Mouse (Mus musculus) bone marrow macrophage, adult 2 months (primary cell): ENCODE results near the gene Wbp1. TPM values are rescaled to one million over a fixed set of nuclear protein-coding genes. Genes with fewer than 3 reads are reported as not detected.
A peak's percentile ranks its signal among the peaks of the same experiment; 100 is the strongest.

Experiments used
- H3K27ac ChIP-seq: 2 replicates; pipeline ENCODE4 v1.5.1; 2012; ENCODE audit warnings: low read depth, low read length; ENCODE audit not compliant: insufficient read depth
- H3K4me1 ChIP-seq: 2 replicates; pipeline ENCODE4 v1.6.1; 2012; ENCODE audit warnings: low read length; ENCODE audit not compliant: control insufficient read depth, insufficient read depth
- H3K4me3 ChIP-seq: 2 replicates; pipeline ENCODE4 v1.5.1; 2012; ENCODE audit warnings: mild to moderate bottlenecking, low read length, moderate library complexity; ENCODE audit not compliant: insufficient read depth
- CTCF ChIP-seq: IDR thresholded peaks from 2 replicates; pipeline ENCODE4 v1.5.1; 2012; ENCODE audit warnings: low read depth, mild to moderate bottlenecking, low read length, moderate library complexity
- POLR2A ChIP-seq: IDR thresholded peaks from 2 replicates; pipeline ENCODE4 v1.6.1; 2012; ENCODE audit warnings: mild to moderate bottlenecking, low read depth, low read length, borderline replicate concordance
- polyA plus RNA-seq: library from polyadenylated mRNA; stranded (reverse); fragments of >200 nt; gene quantifications from 2 replicates; pipeline ENCODE4 v1.2.4, GENCODE M21; 2012; ENCODE audit not compliant: missing spikeins, insufficient read depth, insufficient read length

Wbp1 gene
- polyA plus RNA-seq, 1 experiment, result 27.1 TPM

- Histone ChIP-seq H3K4me3 (peak within 1 kb of the TSS; percentile 74), H3K4me1 (no peaks in the 10 kb centered on the region), H3K27ac (no peak within 1 kb of the TSS)
- no peak for TF ChIP-seq CTCF
These were observed 34.9 kb upstream of the Wbp1 start, which contains the start of the genes Wdr54 and 1700003E16Rik for GRCm38 (mm10) chr6:83156259-83156684. Wdr54 (minus strand) TSS chr6:83156397. 1700003E16Rik (plus strand) TSS chr6:83156404.

GRCm38 (mm10) chr6:83155552-83156238 is 34.3 kb upstream of the Wbp1 start:
- H3K4me3 ChIP-seq, result peak overlapping the region; percentile 74
- no peaks in the 10 kb centered on the region for H3K4me1 ChIP-seq
- no peak for TF ChIP-seq CTCF
- no peak for TF ChIP-seq POLR2A
- no peak overlapping the region for H3K27ac ChIP-seq

- no peak for TF ChIP-seq POLR2A
- no peak for TF ChIP-seq CTCF
- H3K4me3 ChIP-seq, result no peak overlapping the region
- no peak overlapping the region for H3K27ac ChIP-seq
- H3K4me1 ChIP-seq, result no peaks in the 10 kb centered on the region
These were observed 32.1 kb upstream of the Wbp1 start for GRCm38 (mm10) chr6:83153485-83153884.

GRCm38 (mm10) chr6:83153038-83153437 is 31.7 kb upstream of the Wbp1 start:
- no peak overlapping the region for H3K4me3 ChIP-seq
- no peaks in the 10 kb centered on the region for H3K4me1 ChIP-seq
- no peak for TF ChIP-seq POLR2A
- no peak for TF ChIP-seq CTCF
- no peak overlapping the region for H3K27ac ChIP-seq

GRCm38 (mm10) chr6:83151721-83152120 is 30.4 kb upstream of the Wbp1 start:
- Histone ChIP-seq H3K4me3 (no peak overlapping the region), H3K27ac (no peak overlapping the region), H3K4me1 (no peaks in the 10 kb centered on the region)
- TF ChIP-seq POLR2A, result no peak
- no peak for TF ChIP-seq CTCF

- Histone ChIP-seq H3K27ac (no peak overlapping the region), H3K4me3 (no peak overlapping the region), H3K4me1 (peaks cover 5% of the 10 kb centered on the region; the same call in 1 of the 2 replicates)
- TF ChIP-seq CTCF (no peak), POLR2A (no peak)
These were observed 25.9 kb upstream of the Wbp1 start for GRCm38 (mm10) chr6:83147280-83147679.

GRCm38 (mm10) chr6:83145805-83146204 is 24.4 kb upstream of the Wbp1 start:
- TF ChIP-seq POLR2A, result no peak
- Histone ChIP-seq H3K4me1 (peaks cover 9% of the 10 kb centered on the region), H3K27ac (no peak overlapping the region), H3K4me3 (no peak overlapping the region)

- H3K27ac ChIP-seq, result no peak overlapping the region
- peaks cover 9% of the 10 kb centered on the region for H3K4me1 ChIP-seq
- TF ChIP-seq CTCF, result no peak
- TF ChIP-seq POLR2A, result no peak
- no peak overlapping the region for H3K4me3 ChIP-seq
These were observed 23.9 kb upstream of the Wbp1 start for GRCm38 (mm10) chr6:83145209-83145608.

GRCm38 (mm10) chr6:83142886-83143285 is 21.5 kb upstream of the Wbp1 start:
- Histone ChIP-seq H3K4me3 (no peak overlapping the region), H3K4me1 (peaks cover 11% of the 10 kb centered on the region), H3K27ac (no peak overlapping the region)
- TF ChIP-seq POLR2A, result no peak
- no peak for TF ChIP-seq CTCF

- no peak overlapping the region for H3K4me3 ChIP-seq
- no peak for TF ChIP-seq POLR2A
- H3K27ac ChIP-seq, result no peak overlapping the region
- peaks cover 13% of the 10 kb centered on the region for H3K4me1 ChIP-seq
These were observed 20.9 kb upstream of the Wbp1 start for GRCm38 (mm10) chr6:83142211-83142731.
